In genomic region chr6:31325621-31326020, GRCm38 (mm10) we compare ENCODE assay signal across 18 mouse cellular contexts.
"Had no signal": no experiment of that assay in that cellular context is flagged by ENCODE, and none has a peak within 500 bp of the region (broad histone marks: within the 10 kb centered on the region; RNA-seq: fewer than 3 reads in every experiment).

No protein-coding gene starts in this region.

- H3K4me3 ChIP-seq: limb, embryonic 12.5 days; liver, embryonic 13.5 days; lung, embryonic 15.5 days; megakaryocyte, embryonic 14.5 days; myocyte; neural tube, embryonic 15.5 days had no signal

- H3K27ac ChIP-seq: limb, embryonic 12.5 days; liver, embryonic 13.5 days; lung, embryonic 15.5 days; macrophage; neural tube, embryonic 15.5 days had no signal

- DNase-seq: kidney, adult 11 months; kidney, postnatal 10 days; kidney, postnatal 4 days; liver; liver, embryonic 13.5 days; liver, postnatal 0 days; lung, postnatal 14 days; retina, postnatal 1 day; right cerebral cortex, postnatal 4 days; spleen, adult 18-20 months; thymus, adult 18-20 months; thymus, postnatal 14 days had no signal
